Mouse (Mus musculus) ovary, postnatal 10 days (tissue): ENCODE data around the gene Olfr31.

ENCODE experiments used
- DNase-seq: peaks from one replicate; pipeline ENCODE4 v3.0.0; 2022; ENCODE audit warnings: low spot score

Gene Olfr31

DNA sequence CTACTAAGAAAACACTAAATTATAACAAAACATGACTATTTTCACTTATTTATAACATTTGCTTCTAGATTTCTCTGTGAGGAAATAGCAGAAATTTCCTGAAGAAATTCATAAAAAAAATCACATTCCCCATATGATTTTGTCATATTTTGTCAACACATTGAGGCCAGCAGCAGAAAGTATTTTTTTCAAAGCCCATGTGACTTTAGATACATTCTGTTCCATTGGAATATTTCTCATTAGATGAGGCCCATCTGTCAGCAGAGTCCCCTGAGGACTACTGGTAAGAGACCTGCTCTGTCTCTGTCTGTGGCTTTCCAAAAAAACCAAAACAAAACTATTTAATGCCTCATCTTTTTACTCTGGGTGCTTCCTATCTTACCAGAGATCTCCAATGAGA is at the start of gene Olfr31:
TSS of gene Olfr31 (plus strand) at position 301 of the 400 bp plus-strand sequence.
- DNase-seq, result no peak

- DNase-seq, result no peak
These were observed 28.2 kb upstream of the Olfr31 start for GRCm38 (mm10) chr14:14294426-14294825.

GRCm38 (mm10) chr14:14308938-14309337 is 13.7 kb upstream of the Olfr31 start:
- no peak for DNase-seq

DNA sequence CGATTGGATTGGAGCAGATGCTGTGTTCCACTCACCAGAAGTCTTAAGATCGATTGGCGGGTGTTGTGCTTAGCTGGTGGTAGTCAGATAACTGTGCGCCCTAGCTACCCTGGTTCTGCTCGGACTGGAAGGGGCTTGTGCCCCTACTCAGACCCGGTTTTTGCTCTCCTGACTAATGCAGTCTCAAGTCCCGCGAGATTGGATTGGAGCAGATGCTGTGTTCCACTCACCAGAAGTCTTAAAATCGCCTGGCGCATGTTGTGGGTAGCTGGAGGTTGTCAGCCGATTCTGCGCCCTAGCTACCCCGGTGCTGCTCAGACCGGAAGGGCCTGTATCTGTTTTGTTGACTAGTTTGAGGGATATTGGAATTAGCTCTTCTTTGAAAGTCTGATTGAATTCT is 13.2 kb upstream of the Olfr31 start:
- no peak for DNase-seq

GRCm38 (mm10) chr14:14345113-14345871 is 22.7 kb downstream of the Olfr31 start:
- DNase-seq, result peak; percentile 68

- DNase-seq, result no peak
These were observed 23.6 kb downstream of the Olfr31 start, which contains the start of gene Il3ra for GRCm38 (mm10) chr14:14345948-14346812. Il3ra (plus strand) TSS chr14:14346275.

GRCm38 (mm10) chr14:14346813-14347100 is 24.1 kb downstream of the Olfr31 start:
- no peak for DNase-seq

DNA sequence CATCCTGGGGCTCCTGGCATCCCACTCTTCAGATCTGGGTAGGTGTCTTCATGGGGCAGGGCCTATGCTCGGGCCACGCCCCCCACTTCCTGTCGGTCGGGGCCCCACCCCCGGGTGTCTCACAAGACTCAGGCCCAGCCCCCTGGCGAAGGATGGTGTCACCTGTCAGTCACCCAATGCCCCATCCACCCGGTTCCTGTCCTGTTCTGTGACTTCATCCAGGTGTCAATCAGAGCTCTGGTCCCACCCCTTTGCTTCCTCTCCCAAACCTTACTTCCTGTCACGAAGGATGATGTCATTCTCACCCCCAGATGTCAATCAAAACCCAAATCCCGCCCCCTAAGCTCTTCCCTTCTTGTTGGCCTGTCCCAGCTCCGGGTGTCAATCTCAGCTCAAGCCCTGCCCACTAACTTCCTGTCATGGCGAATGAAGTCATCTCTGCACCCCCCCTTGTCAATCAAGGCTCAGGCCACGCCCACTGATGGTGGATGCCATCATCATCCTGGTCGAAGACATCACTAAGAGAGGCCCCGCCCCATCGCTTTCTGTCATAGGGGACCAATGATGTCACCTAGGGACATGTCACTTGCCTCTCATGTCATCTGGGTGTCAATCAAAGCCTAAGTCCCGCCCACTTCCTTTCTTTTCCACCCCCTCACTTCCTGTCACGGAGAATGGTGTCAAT is 24.7 kb downstream of the Olfr31 start:
- DNase-seq, result no peak

DNA sequence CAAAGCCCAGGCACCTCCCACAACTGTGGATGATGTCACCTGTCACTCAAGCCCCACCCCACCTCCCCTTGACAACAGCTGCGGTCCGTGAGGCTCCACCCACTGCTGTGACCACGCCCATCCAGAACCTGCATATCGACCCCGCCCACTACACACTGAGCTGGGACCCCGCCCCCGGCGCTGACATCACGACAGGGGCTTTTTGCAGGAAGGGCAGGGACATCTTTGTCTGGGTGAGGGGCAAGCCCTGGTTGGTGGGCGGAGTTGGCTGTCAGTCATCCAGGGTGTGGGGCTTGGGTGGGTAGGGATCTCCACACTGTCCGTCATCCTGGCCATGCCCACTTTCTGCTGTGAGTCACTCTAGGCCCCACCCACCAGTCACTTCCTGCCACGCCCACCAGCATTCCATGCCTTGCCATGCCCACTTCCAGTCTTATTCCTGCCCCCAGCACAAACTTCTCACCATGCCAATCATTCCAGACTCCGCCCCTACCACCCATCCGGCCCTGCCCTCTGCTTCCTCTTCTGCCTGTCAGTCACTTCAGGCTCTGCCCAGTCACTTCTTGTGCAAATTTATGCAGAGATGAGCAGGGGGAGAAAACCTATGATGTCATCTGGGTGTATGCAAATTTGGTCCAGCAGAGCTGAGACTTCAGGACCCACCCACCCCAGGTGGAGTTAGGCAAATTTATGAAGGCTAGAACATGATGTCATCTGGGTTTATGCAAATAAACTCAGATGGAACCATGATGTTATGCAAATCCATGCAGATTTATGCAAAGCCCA is 25.4 kb downstream of the Olfr31 start:
- no peak for DNase-seq

DNA sequence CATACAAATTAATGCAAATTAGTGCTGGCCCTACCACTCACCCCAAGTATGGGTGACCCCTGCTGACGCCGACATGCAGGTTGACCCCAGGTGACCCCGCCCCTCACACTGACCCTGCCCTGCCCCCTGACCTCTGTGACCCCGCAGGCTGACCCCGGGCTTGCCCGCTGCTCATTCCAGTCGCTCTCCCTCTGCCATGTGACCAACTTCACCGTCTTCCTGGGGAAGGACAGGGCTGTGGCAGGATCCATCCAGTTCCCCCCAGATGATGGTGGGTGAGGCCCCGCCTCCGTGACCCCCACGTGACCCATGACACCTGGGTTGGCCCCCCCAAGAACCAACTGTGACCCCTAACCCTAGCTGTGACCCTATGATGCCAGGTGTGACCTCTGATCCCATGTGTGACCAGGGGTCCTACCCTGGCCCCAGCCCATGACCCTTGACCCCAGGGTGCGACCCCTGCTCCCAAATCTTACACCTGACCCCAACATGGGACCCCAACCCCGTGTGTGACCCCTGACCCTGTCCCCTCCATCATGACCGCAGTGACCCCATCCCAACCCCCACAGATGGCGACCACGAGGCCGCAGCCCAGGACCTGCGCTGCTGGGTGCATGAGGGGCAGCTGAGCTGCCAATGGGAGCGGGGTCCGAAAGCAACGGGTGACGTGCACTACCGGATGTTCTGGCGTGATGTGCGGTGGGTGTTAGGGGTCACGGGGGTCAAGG is 26.2 kb downstream of the Olfr31 start:
- DNase-seq, result no peak

GRCm38 (mm10) chr14:14349485-14350262 is 27.0 kb downstream of the Olfr31 start:
- DNase-seq, result no peak

- no peak for DNase-seq
These were observed 27.9 kb downstream of the Olfr31 start for GRCm38 (mm10) chr14:14350263-14351147.

GRCm38 (mm10) chr14:14351148-14351455 is 28.5 kb downstream of the Olfr31 start:
- DNase-seq, result no peak

DNA sequence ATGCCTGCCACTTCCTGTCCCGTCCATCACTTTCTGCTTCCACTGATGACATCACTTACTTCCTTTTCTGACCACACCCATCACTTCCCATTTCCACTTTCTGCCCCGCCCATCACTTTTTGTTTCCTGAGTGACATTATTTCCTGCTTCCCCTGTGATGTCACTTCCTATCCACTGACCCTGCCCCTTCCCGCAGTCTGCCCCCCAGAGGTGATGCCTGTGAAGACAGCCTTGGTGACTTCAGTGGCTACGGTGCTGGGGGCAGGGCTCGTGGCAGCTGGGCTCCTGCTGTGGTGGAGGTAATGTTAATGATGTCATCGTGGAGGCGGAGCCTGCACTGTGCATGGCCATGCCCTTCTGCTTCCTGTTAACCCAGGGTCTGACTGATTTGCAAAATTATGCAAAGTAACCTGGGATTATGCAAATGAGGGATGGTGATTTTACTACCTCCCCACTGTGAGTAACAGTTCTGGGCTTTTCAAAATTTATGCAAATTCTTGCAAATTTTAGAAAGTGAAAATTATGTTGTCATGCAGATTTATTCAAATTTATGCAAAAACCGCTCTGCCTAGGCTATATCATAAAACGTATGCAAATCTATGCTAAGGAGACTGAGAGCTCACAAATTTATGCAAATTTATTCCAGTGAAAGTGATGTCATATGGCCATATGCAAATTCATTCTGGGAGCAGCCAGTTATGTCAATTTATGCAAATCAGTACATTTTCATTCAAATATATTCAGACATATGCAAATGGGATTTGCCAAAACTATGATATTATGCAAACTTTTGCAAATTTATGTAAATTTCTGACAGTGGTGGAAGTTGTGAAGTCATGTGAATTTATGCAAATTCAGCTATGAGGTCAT is 29.3 kb downstream of the Olfr31 start:
- DNase-seq, result no peak

DNA sequence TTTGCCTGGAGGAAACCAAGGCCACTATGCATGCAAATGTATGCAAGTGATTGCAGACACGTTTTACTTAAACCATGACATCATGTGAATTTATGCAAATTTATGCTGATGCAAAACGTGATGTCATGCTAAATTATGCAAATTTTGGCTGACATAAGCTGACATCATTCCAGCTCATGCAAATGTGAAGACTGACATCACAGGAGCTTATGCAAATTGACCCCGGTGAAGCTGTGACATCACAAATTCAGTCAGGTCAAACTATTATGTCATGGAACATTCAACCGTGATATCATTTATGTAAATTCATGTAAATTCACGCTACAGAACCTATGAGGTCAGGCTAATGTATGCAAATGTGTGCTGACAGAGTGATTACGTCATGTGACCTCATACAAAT is 30.0 kb downstream of the Olfr31 start:
- DNase-seq, result no peak

DNA sequence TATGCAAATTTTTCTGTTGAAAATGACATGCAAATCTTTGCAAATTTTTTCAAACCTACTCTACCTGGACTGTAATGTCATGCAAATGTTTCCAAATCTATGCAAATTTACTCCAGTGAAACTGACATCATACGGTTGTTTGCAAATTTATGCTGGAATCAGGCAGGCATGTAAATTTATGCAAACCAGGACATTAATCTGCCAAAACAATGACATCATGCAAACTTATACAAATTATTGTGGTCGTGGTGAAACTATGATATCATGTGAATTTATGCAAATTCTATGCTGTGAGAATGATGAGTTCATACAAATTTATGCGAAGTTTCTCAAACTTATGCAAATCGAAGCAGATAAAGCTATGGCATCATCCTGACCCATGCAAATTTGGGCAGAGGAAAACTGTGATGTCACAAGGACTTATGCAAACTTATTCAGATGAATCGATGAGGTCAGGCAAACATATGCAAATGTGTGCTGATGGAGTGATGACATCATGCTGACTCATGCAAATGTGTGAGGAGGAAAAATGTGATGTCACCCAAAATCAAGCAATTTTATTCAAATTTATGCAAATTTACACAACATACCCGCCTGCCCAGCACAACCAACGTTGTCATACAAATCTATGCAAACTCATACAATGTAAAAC is 30.6 kb downstream of the Olfr31 start:
- no peak for DNase-seq

- no peak for DNase-seq
These were observed 31.3 kb downstream of the Olfr31 start for GRCm38 (mm10) chr14:14353740-14354510.
